Mouse (Mus musculus): Measurements from ENCODE around the gene Ncapd2. TPM values are rescaled to one million over a fixed set of nuclear protein-coding genes. Genes with fewer than 3 reads are reported as not detected.

Ncapd2 gene
- polyA plus RNA-seq, 1 experiment from 2014 or later = 150 TPM

DNA sequence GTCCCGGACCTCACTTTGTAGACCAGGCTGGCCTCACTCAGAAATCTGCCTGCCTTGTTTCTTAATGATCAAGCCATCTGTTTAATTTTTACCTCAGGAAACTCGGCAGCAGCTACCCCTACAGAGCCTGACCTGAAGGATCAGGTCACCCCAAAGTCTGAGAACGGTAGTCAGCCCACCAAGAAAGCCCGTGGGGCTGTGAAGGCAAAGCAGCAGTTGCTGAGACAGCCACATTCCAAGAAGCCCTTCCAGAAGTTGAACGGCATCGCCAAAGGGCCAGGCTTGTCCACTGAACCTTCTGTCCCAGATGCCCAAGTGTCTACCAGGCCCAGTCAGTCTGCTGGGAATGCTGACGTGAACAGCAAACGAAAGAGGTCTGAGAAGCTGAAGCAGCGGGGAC lies 47.6 kb downstream of the Ncapd2 start:
- Histone ChIP-seq H3K4me3 (ENCODE audit: low read length) (no peak overlapping the region), H3K9ac (ENCODE audit: low read depth, low read length) (no peak overlapping the region), H3K27me3 (ENCODE audit: control insufficient read depth, insufficient read depth, low read length) (no peaks in the 10 kb centered on the region), H3K36me3 (ENCODE audit: control insufficient read depth, insufficient read depth, low read length) (peaks cover 49% of the 10 kb centered on the region), H3K27ac (ENCODE audit: low read depth, low read length) (no peak overlapping the region), H3K4me2 (replicated peaks; ENCODE audit: low read depth, low read length) (no peak overlapping the region), H3K9me3 (ENCODE audit: control insufficient read depth, low read length) (no peaks in the 10 kb centered on the region), H3K4me1 (ENCODE audit: control insufficient read depth, insufficient read depth, low read length) (peaks cover 31% of the 10 kb centered on the region)
- ATAC-seq (ENCODE audit: low FRiP score, low TSS enrichment) = no peak
- 82% methylated on average over 9 of the region's 9 CpGs for WGBS

DNA sequence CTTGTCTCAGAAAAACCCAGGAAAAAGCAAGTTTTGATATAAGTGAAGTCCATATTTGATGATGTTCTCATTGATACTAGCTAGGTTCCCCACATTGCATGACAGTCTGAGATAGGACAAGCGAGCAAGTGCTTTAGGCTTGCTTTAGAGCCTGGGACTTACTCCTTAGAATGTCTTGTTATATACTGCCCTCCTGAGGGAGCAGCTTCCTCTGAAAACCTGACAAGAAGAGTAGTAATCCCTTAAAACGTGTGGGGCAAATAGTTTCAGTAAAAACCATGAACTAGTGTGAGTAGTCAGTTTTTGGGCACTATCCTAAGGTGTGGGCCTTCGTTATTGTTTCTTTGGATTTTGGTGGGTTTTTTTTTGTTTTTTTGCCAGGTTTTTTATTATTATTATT lies 48.4 kb downstream of the Ncapd2 start:
- Histone ChIP-seq H3K9me3 (ENCODE audit: control insufficient read depth, low read length) (no peaks in the 10 kb centered on the region), H3K4me3 (ENCODE audit: low read length) (no peak overlapping the region), H3K36me3 (ENCODE audit: control insufficient read depth, insufficient read depth, low read length) (peaks cover 55% of the 10 kb centered on the region), H3K9ac (ENCODE audit: low read depth, low read length) (no peak overlapping the region), H3K27me3 (ENCODE audit: control insufficient read depth, insufficient read depth, low read length) (no peaks in the 10 kb centered on the region), H3K4me1 (ENCODE audit: control insufficient read depth, insufficient read depth, low read length) (peaks cover 23% of the 10 kb centered on the region), H3K4me2 (replicated peaks; ENCODE audit: low read depth, low read length) (no peak overlapping the region), H3K27ac (ENCODE audit: low read depth, low read length) (no peak overlapping the region)
- 81% methylated on average over 3 of the region's 3 CpGs for WGBS
- ATAC-seq (ENCODE audit: low FRiP score, low TSS enrichment) = no peak

DNA sequence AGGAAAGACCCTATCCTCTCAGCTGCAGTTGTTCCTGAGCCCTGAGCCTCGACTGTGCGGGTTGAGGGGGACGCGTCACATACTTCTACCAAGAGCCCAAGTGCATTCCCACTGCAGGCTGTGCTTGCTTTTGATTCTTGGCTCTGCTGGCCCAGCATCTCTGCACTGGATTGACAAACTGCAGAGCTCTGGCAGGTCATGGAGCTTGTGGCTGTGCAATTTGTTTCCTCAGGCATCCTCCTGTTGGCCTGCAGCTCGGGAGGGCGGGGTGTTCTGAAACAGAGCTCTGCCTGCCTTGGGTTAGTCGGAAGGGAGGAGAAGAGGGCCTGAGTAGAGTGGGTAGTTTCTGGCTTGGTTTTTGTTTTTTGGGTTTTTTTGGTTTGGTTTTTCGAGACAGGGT lies 49.1 kb downstream of the Ncapd2 start:
- Histone ChIP-seq H3K4me1 (ENCODE audit: control insufficient read depth, insufficient read depth, low read length) (peaks cover 16% of the 10 kb centered on the region), H3K27me3 (ENCODE audit: control insufficient read depth, insufficient read depth, low read length) (no peaks in the 10 kb centered on the region), H3K9me3 (ENCODE audit: control insufficient read depth, low read length) (no peaks in the 10 kb centered on the region), H3K9ac (ENCODE audit: low read depth, low read length) (no peak overlapping the region), H3K4me3 (ENCODE audit: low read length) (no peak overlapping the region), H3K4me2 (replicated peaks; ENCODE audit: low read depth, low read length) (no peak overlapping the region), H3K36me3 (ENCODE audit: control insufficient read depth, insufficient read depth, low read length) (peaks cover 61% of the 10 kb centered on the region), H3K27ac (ENCODE audit: low read depth, low read length) (no peak overlapping the region)
- ATAC-seq (ENCODE audit: low FRiP score, low TSS enrichment) = no peak
- WGBS = 95% methylated on average over 8 of the region's 8 CpGs

DNA sequence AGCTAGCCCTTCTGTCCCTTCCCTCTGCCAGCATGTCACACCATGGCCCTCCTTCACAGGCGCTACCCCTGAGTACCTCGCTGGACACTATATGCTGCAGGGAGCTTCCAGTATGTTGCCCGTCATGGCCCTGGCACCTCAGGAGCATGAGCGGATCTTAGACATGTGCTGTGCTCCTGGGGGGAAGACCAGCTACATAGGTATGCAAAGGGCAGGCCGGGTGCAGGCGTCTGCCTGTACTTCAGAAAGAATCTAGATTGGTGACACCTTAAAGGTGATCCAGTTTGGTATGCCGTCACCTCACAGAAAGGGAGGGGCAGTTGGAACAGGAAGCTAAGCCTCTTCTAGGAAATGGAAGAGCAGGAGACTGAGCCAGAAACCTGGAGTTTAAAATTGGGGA lies 51.8 kb downstream of the Ncapd2 start:
- 93% methylated on average over 7 of the region's 7 CpGs for WGBS

DNA sequence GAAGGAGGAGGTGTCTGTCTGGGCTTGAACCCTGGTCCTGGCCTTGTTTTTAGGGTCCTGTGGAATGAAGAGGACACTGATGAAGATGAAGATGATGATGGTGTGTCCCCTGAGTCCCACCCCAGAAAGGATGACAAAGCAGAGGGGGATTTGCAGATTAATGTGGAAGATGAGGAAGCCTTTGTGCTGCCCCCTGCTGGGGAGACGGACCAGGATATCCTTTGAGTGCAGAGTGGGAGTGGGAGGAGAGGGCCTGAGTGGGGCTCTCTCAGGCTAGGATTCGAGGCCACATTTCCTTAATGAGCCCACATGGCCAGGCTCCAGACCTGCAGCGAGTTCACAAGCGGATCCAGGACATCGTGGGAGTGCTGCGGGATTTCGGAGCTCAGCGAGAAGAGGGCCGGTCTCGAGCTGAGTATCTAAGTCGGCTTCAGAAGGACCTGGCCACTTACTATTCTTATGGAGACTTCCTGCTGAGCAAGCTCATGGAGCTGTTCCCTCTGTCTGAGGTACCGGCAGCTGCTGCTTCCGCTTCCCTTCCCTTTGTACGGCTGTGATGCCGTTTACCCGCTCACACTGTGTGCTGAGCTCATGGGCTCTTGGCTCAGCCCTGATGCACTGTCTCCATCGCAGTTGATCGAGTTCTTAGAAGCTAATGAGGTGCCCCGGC lies 54.4 kb downstream of the Ncapd2 start:
- Histone ChIP-seq H3K4me2 (replicated peaks; ENCODE audit: low read depth, low read length) (no peak overlapping the region), H3K36me3 (ENCODE audit: control insufficient read depth, insufficient read depth, low read length) (peaks cover 87% of the 10 kb centered on the region), H3K4me3 (ENCODE audit: low read length) (no peak overlapping the region), H3K9me3 (ENCODE audit: control insufficient read depth, low read length) (no peaks in the 10 kb centered on the region), H3K9ac (ENCODE audit: low read depth, low read length) (no peak overlapping the region), H3K4me1 (ENCODE audit: control insufficient read depth, insufficient read depth, low read length) (0 out of 2 replicates have a peak, but pooled peaks cover 5% of the 10 kb centered on the region), H3K27ac (ENCODE audit: low read depth, low read length) (no peak overlapping the region), H3K27me3 (ENCODE audit: control insufficient read depth, insufficient read depth, low read length) (no peaks in the 10 kb centered on the region)
- WGBS = 91% methylated on average over 19 of the region's 19 CpGs
- no peak for ATAC-seq (ENCODE audit: low FRiP score, low TSS enrichment)

More for the DNA sequence above, 51.8 kb downstream of the Ncapd2 start:
- H3K9ac ChIP-seq (ENCODE audit: low read depth, low read length) = no peak overlapping the region
- H3K4me2 ChIP-seq (replicated peaks; ENCODE audit: low read depth, low read length) = no peak overlapping the region
- ATAC-seq (ENCODE audit: low FRiP score, low TSS enrichment) = no peak
- no peaks in the 10 kb centered on the region for H3K27me3 ChIP-seq (ENCODE audit: control insufficient read depth, insufficient read depth, low read length)
- H3K27ac ChIP-seq (ENCODE audit: low read depth, low read length) = no peak overlapping the region
- no peak overlapping the region for H3K4me3 ChIP-seq (ENCODE audit: low read length)
- H3K36me3 ChIP-seq (ENCODE audit: control insufficient read depth, insufficient read depth, low read length) = peaks cover 86% of the 10 kb centered on the region
- no peaks in the 10 kb centered on the region for H3K4me1 ChIP-seq (ENCODE audit: control insufficient read depth, insufficient read depth, low read length)
- H3K9me3 ChIP-seq (ENCODE audit: control insufficient read depth, low read length) = no peaks in the 10 kb centered on the region

DNA sequence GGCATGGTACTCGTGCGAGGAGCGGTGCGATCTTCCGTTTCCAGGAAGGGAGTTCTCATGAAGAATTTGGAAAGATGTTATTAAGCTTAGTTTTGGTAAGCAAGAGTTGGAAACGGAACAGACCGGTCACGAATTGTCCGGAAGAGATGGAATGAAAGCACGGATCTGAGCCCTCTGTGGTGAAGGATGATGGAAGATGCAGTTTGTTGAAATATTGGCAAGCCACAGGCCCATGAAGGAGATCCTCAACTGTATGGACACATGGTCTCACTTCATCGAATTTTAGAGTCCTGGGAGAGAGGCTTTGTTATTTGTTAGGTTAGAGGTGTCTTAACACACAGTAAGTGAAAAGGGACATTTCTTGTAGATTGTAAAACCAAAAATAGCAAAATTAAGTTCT lies 59.0 kb downstream of the Ncapd2 start:
- no peak for ATAC-seq (ENCODE audit: low FRiP score, low TSS enrichment)

DNA sequence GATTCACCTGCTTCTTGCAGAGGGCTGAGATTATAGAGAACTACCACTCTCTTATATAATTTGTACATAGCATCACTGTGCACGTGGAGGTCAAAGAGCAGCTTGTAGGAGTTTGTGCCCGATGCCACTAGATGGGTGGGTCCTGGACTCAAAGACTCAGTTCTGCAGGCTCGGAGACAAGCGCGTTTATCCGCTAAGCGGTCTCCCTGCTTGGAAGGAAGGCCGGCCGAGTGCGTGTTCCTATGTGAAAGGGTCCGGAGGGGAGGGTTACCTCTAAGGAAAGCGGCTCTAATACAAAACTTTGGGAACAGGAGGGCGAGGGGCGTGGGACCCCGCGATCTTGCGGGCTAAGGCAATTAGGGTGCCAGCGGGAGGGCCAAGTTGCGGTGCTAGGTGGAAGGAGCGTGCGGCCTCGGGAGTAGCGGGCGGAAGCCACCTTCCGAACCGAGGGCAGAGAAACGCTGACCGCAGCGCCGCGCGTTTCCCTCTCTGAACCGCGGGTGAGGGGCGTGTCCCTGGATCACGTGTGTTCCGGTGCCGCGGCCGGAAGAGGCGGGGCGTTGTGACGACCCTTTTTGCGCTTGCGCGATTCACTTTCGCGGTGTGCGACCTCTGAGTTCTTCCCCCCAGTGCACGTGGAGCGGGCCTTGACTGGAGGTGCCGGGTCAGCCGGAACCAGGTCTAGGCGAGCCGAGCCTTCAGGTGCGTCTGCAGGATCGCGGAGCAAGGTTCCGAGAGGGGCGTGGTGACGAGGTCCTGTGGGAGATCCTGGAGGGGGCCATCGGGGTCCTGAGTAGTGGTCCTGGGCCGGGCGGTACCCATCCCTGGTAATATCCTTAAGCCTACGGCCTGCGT lies 60.0 kb downstream of the Ncapd2 start, which contains the start of gene Nop2:
Gene Nop2 (plus strand): TSS at position 608 of the 855 bp plus-strand sequence.
- 0 out of 2 replicates have a peak, but pooled peaks cover 5% of the 10 kb centered on the region for H3K4me1 ChIP-seq (ENCODE audit: control insufficient read depth, insufficient read depth, low read length)
- peak within 1 kb of the TSS; percentile 85 for H3K9ac ChIP-seq (ENCODE audit: low read depth, low read length)
- no peaks in the 10 kb centered on the region for H3K9me3 ChIP-seq (ENCODE audit: control insufficient read depth, low read length)
- under 1% methylated on average over 65 of the region's 66 CpGs for WGBS
- H3K36me3 ChIP-seq (ENCODE audit: control insufficient read depth, insufficient read depth, low read length) = peaks cover 75% of the 10 kb centered on the region
- peak within 1 kb of the TSS; percentile 73 for H3K4me3 ChIP-seq (ENCODE audit: low read length)
- peak; percentile 94 for ATAC-seq (ENCODE audit: low FRiP score, low TSS enrichment)
- H3K4me2 ChIP-seq (replicated peaks; ENCODE audit: low read depth, low read length) = peak within 1 kb of the TSS; percentile 71
- H3K27me3 ChIP-seq (ENCODE audit: control insufficient read depth, insufficient read depth, low read length) = no peaks in the 10 kb centered on the region
- H3K27ac ChIP-seq (ENCODE audit: low read depth, low read length) = peak within 1 kb of the TSS; percentile 89

More for the DNA sequence above, 59.0 kb downstream of the Ncapd2 start:
- WGBS = 7% methylated on average over 11 of the region's 11 CpGs
- H3K36me3 ChIP-seq (ENCODE audit: control insufficient read depth, insufficient read depth, low read length) = peaks cover 74% of the 10 kb centered on the region
- peak overlapping the region; percentile 71 for H3K4me2 ChIP-seq (replicated peaks; ENCODE audit: low read depth, low read length)
- H3K27me3 ChIP-seq (ENCODE audit: control insufficient read depth, insufficient read depth, low read length) = no peaks in the 10 kb centered on the region
- H3K27ac ChIP-seq (ENCODE audit: low read depth, low read length) = no peak overlapping the region
- H3K4me3 ChIP-seq (ENCODE audit: low read length) = peak overlapping the region; percentile 73
- no peaks in the 10 kb centered on the region for H3K9me3 ChIP-seq (ENCODE audit: control insufficient read depth, low read length)
- H3K4me1 ChIP-seq (ENCODE audit: control insufficient read depth, insufficient read depth, low read length) = 0 out of 2 replicates have a peak, but pooled peaks cover 5% of the 10 kb centered on the region
- H3K9ac ChIP-seq (ENCODE audit: low read depth, low read length) = peak overlapping the region; percentile 85

DNA sequence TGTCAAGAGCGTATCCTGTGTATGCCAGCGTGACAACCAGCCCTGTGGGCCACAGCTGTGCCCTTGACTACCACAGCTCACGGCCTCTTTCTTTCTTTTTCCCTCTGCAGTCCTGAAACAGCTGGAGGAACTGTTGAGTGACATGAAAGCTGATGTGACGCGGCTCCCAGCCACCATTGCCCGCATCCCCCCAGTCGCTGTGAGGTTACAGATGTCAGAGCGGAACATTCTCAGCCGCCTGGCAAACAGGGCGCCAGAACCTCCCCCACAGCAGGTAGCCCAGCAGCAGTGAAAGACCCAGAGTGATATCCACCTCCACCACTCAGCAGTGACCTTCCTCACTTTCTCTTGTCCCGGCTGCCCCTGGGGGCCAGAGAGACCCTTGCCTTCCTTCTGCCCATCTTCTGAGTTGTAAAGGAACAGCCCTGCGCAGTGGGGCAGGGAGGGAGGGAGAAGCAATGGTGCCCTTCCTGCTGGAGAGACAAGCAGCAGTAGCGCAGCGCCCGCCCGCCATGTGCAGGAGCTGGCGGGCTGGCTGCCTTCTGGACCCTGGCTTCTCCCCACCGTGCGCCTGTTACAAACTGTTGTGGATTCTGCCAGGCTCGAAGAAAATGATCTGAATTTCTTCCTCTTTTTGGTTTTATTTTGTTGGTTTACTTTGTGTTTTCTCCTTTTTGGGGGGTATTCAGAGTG lies 61.6 kb downstream of the Ncapd2 start:
- ATAC-seq (ENCODE audit: low FRiP score, low TSS enrichment) = no peak
- Histone ChIP-seq H3K9ac (ENCODE audit: low read depth, low read length) (no peak overlapping the region), H3K36me3 (ENCODE audit: control insufficient read depth, insufficient read depth, low read length) (peaks cover 76% of the 10 kb centered on the region), H3K27me3 (ENCODE audit: control insufficient read depth, insufficient read depth, low read length) (no peaks in the 10 kb centered on the region), H3K4me2 (replicated peaks; ENCODE audit: low read depth, low read length) (no peak overlapping the region), H3K9me3 (ENCODE audit: control insufficient read depth, low read length) (no peaks in the 10 kb centered on the region), H3K27ac (ENCODE audit: low read depth, low read length) (no peak overlapping the region), H3K4me1 (ENCODE audit: control insufficient read depth, insufficient read depth, low read length) (0 out of 2 replicates have a peak, but pooled peaks cover 5% of the 10 kb centered on the region), H3K4me3 (ENCODE audit: low read length) (no peak overlapping the region)
- WGBS = 94% methylated on average over 20 of the region's 20 CpGs

Measured in kidney, embryonic 14.5 days (tissue).